Mouse (Mus musculus): ENCODE measurements at regions not wholly inside any gene's neighbourhood (a gene's known extent, or its start where the extent isn't known, plus 50 kb on each side); places are given as distances from the start of the nearest gene placed in this dataset.

- TF ChIP-seq CTCF (IDR thresholded peaks at IDR 0.05; ENCODE audit: low read depth) = no peak
- TF ChIP-seq EP300 (optimal IDR thresholded peaks at IDR 0.05) = no peak
Observed at GRCm38 (mm10) chr8:15567742-15568141, 521.9 kb upstream of the BB014433 start.

All from stomach, postnatal 0 days (tissue).